Mouse (Mus musculus): Measurements from ENCODE around the gene Ifrd2.

DNA sequence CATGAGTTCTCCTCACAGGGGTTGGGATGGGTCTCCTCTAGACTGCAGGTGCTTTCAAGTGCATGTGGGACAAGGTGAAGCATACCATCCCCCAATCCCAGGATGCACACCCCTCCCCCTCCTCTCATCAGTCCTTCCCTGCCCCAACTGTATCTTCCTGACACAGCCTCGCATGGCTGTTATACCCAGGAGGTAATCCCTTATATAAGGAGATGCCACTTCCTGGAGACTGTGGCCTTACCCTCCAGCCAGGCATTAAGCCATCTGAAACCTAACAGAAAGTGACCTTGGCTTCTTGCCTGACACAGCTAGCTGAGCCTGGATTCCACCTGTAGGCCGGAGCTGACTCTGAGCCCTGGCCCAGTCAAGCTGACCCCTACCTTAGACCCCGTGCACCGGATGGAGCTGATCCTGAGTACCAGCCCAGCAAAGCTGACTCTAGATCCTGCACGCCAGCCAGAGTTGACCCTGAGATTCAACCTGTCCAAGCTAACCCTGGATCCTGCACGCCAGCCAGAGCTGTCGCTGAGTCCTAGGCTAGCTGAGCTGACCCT is 4.9 kb upstream of the Ifrd2 start:
- no peak for TF ChIP-seq CTCF (IDR thresholded peaks at IDR 0.05; ENCODE audit: extremely low read depth, insufficient read depth, insufficient read length, insufficient replicate concordance)
- TF ChIP-seq POLR2A (IDR thresholded peaks at IDR 0.05; ENCODE audit: low read depth, low read length) = no peak
